8 mouse cellular contexts compared by ENCODE assay signal in the genomic region with DNA sequence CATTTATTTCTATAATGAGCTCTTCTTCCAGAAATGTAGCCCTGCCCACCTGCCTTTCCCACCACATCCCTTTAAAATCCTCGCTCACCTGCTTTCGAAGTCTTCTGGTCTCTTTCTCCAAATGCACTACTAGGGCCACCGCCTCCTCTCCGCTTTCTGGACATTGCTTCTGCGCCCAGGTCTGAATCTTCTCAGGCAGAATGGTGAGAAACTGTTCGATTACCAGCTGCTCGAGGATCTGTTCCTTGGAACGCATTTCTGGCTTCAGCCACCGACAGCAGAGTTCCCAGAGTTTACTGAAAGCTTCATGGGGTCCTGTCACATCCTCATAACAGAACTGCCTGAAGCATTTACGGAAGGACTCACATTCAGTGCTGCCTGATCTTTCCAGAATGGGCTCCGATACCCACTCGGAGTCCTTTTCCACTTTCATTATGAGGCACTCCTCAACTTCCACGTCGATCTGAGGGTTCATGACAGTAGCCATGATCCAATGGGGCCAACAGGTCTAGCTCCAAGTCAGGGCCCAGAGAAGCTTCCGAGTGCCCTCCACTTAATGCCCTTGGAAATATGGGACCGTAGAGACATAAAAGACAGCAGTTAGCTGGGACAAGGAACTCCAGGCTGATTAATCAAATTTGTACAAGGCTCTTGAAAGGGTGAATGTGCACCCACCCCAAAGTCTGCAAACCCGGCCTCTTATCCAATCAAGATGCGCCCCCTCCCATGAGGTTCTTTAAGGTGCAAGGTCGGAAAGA. TPM values are rescaled to one million over a fixed set of nuclear protein-coding genes. Genes with fewer than 3 reads are reported as not detected.
DNase-seq lines count a peak whose midpoint lies in the region; ATAC-seq lines count a peak whose summit lies in the region.

No protein-coding gene starts in this region.

- WGBS in intestine, embryonic 16.5 days: 40% methylated on average over 19 of the region's 19 CpGs
- 40% methylated on average over 19 of the region's 19 CpGs for WGBS in midbrain, embryonic 13.5 days

- no peaks in the 10 kb centered on the region for H3K36me3 ChIP-seq in intestine, embryonic 16.5 days (ENCODE audit: control insufficient read depth, insufficient read depth, low read length)
- H3K36me3 ChIP-seq in midbrain, embryonic 13.5 days: peaks cover 31% of the 10 kb centered on the region

- peak overlapping the region; percentile 66 for H3K4me3 ChIP-seq in intestine, embryonic 16.5 days (ENCODE audit: low read length)
- H3K4me3 ChIP-seq in midbrain, embryonic 13.5 days (replicated peaks): peak overlapping the region; percentile 63

- peak; percentile 19 for DNase-seq in embryo, embryonic 10.5 days (ENCODE audit: low spot score)
- no peak for DNase-seq in embryo, embryonic 11 days
- peak; percentile 24 to 26 for DNase-seq in right cerebral cortex, adult 2 months (ENCODE audit: low spot score in 2 of 2)
- no peak for DNase-seq in right cerebral cortex, postnatal 14 days
- DNase-seq in adrenal gland, postnatal 36 days: no peak
- no peak for DNase-seq in gastrocnemius, adult 8-10 months (ENCODE audit: low spot score in 2 of 2)

- peaks cover 7% of the 10 kb centered on the region; the same call in 1 of the 2 replicates for H3K4me1 ChIP-seq in intestine, embryonic 16.5 days (ENCODE audit: control insufficient read depth, insufficient read depth, low read length)
- peaks cover 36% of the 10 kb centered on the region for H3K4me1 ChIP-seq in midbrain, embryonic 13.5 days (replicated peaks)

- ATAC-seq in intestine, embryonic 16.5 days: 0 out of 2 replicates have a peak, but pooled peaks have one; percentile 8
- peak; percentile 40 for ATAC-seq in midbrain, embryonic 13.5 days

- H3K27ac ChIP-seq in intestine, embryonic 16.5 days (ENCODE audit: low read length): no peak overlapping the region
- H3K27ac ChIP-seq in midbrain, embryonic 13.5 days: peak overlapping the region; percentile 95

- H3K27me3 ChIP-seq in intestine, embryonic 16.5 days (replicated peaks; ENCODE audit: control insufficient read depth, insufficient read depth, low read length): no peaks in the 10 kb centered on the region
- H3K27me3 ChIP-seq in midbrain, embryonic 13.5 days: no peaks in the 10 kb centered on the region

- peak overlapping the region; percentile 69 for H3K9ac ChIP-seq in intestine, embryonic 16.5 days (ENCODE audit: low read depth, low read length)
- peak overlapping the region; percentile 82 for H3K9ac ChIP-seq in midbrain, embryonic 13.5 days (replicated peaks)

- H3K9me3 ChIP-seq in intestine, embryonic 16.5 days (ENCODE audit: control insufficient read depth, low read length): no peaks in the 10 kb centered on the region
- H3K9me3 ChIP-seq in midbrain, embryonic 13.5 days: no peaks in the 10 kb centered on the region

- peak overlapping the region; percentile 98 for H3K4me2 ChIP-seq in intestine, embryonic 16.5 days (ENCODE audit: low read depth, low read length)
- peak overlapping the region; percentile 67 for H3K4me2 ChIP-seq in midbrain, embryonic 13.5 days (replicated peaks)

RNA-seq across cellular contexts. Expression of gene Zkscan2, which starts 0.6 kb away (rescaled TPM):
- polyA plus RNA-seq in intestine, embryonic 16.5 days (2015; fragmentation: Nextera tagmentation; extraction: Ambion mirVana): 1.1 TPM in 2 replicates
- polyA plus RNA-seq in midbrain, embryonic 13.5 days (2015; fragmentation: Nextera tagmentation; extraction: Ambion mirVana): 14.1 and 15.1 TPM in 2 replicates
- 1 to 10 TPM; 1.2 to 1.5 TPM for total RNA-seq in adrenal gland, postnatal 36 days (2021)
- total RNA-seq in gastrocnemius, adult 8-10 months (2022): under 1 TPM; 0.07 to 0.19 (median 0.15) TPM

RNA-seq across cellular contexts. Expression of gene Aqp8, which starts 37.6 kb away (rescaled TPM):
- 33.2 and 42.2 TPM in 2 replicates for polyA plus RNA-seq in intestine, embryonic 16.5 days (2015; fragmentation: Nextera tagmentation; extraction: Ambion mirVana)
- polyA plus RNA-seq in midbrain, embryonic 13.5 days (2015; fragmentation: Nextera tagmentation; extraction: Ambion mirVana): not detected in 2 replicates
- not detected for total RNA-seq in adrenal gland, postnatal 36 days (2021)
- not detected for total RNA-seq in gastrocnemius, adult 8-10 months (2022)

Comparison
In these comparisons a context has a peak if more than half of its experiments do, and no peak if none do; other contexts are left out.
1. DNase-seq: peak in embryo, embryonic 10.5 days (single experiment) and right cerebral cortex, adult 2 months (2 of 2); none in embryo, embryonic 11 days (single experiment), right cerebral cortex, postnatal 14 days (single experiment), adrenal gland, postnatal 36 days (0 of 2) and gastrocnemius, adult 8-10 months (0 of 2).